ENCODE assay signal across 18 mouse cellular contexts in the genomic region with DNA sequence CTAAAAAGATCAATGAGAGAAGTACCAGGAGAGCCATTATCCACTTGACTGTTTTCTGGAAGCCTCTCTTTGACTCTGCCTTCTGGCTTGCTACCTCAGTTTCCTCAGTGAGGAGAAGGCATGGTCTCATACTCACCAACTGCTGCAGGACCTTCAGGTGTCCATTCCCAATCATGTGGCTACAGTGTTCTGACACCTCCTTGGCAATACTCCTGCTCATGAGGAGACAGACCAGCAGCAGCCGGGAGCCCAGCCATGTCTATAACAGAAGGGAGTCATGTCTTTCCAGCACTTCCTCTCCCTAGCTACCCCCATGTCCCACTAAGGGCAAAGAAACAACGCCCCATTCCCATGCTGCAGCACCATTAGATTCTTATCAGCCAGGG. TPM values are rescaled to one million over a fixed set of nuclear protein-coding genes. Genes with fewer than 3 reads are reported as not detected.
DNase-seq lines count a peak whose midpoint lies in the region; ATAC-seq lines count a peak whose summit lies in the region.
"Had no signal": no experiment of that assay in that cellular context is flagged by ENCODE, and none has a peak within 500 bp of the region (broad histone marks: within the 10 kb centered on the region; RNA-seq: fewer than 3 reads in every experiment).

No protein-coding gene starts in this region.

- no peak overlapping the region for H3K9ac ChIP-seq in midbrain, embryonic 11.5 days (ENCODE audit: low read length)
- no peak overlapping the region for H3K9ac ChIP-seq in hindbrain, embryonic 11.5 days (ENCODE audit: low read depth, low read length)
- H3K9ac ChIP-seq: embryonic facial prominence, embryonic 12.5 days; forebrain, embryonic 12.5 days; hindbrain, embryonic 14.5 days; intestine, embryonic 15.5 days had no signal

- intact Hi-C loops in heart, postnatal 14 days (cut with DNase I), result no loop called here

- WGBS in midbrain, embryonic 10.5 days, result 76% methylated on average over 2 of the region's 2 CpGs
- 85% methylated on average over 2 of the region's 2 CpGs for WGBS in midbrain, embryonic 11.5 days
- 80% methylated on average over 2 of the region's 2 CpGs for WGBS in hindbrain, embryonic 11.5 days

- H3K4me3 ChIP-seq in midbrain, embryonic 10.5 days, result no peak overlapping the region
- H3K4me3 ChIP-seq in midbrain, embryonic 11.5 days (ENCODE audit: low read depth, low read length), result no peak overlapping the region
- H3K4me3 ChIP-seq in hindbrain, embryonic 11.5 days (ENCODE audit: low read depth, low read length), result no peak overlapping the region
- H3K4me3 ChIP-seq: embryonic facial prominence, embryonic 12.5 days; forebrain, embryonic 12.5 days; intestine, embryonic 15.5 days had no signal

- DNase-seq in cerebellum, adult 9-10 months, result peak; percentile 50
- DNase-seq in heart, adult 11 months, result peak; percentile 93
- DNase-seq in heart, postnatal 14 days, result no peak
- DNase-seq in midbrain, embryonic 10.5 days (ENCODE audit: low spot score), result no peak
- no peak for DNase-seq in midbrain, embryonic 11.5 days (ENCODE audit: low spot score, missing footprints)
- DNase-seq in hindbrain, embryonic 11.5 days (ENCODE audit: low spot score), result no peak
- DNase-seq in embryo, embryonic 11 days, result no peak
- DNase-seq: adrenal gland, adult 2 months; adrenal gland, postnatal 25 days; gastrocnemius, postnatal 25 days; heart, postnatal 10 days; kidney, adult 18-20 months had no signal

- peaks cover 28% of the 10 kb centered on the region for H3K36me3 ChIP-seq in midbrain, embryonic 10.5 days
- H3K36me3 ChIP-seq in midbrain, embryonic 11.5 days (ENCODE audit: control insufficient read depth, insufficient read depth, low read length), result no peaks in the 10 kb centered on the region
- no peaks in the 10 kb centered on the region for H3K36me3 ChIP-seq in hindbrain, embryonic 11.5 days (ENCODE audit: control insufficient read depth, insufficient read depth, low read length)

- peaks cover 48% of the 10 kb centered on the region for H3K4me1 ChIP-seq in midbrain, embryonic 10.5 days
- H3K4me1 ChIP-seq in midbrain, embryonic 11.5 days (ENCODE audit: control insufficient read depth, insufficient read depth, low read length), result peaks cover 18% of the 10 kb centered on the region
- H3K4me1 ChIP-seq in hindbrain, embryonic 11.5 days (replicated peaks; ENCODE audit: control insufficient read depth, insufficient read depth, low read length), result no peaks in the 10 kb centered on the region; the same call in 1 of the 2 replicates

- H3K4me2 ChIP-seq in midbrain, embryonic 11.5 days, result no peak overlapping the region
- no peak overlapping the region for H3K4me2 ChIP-seq in hindbrain, embryonic 11.5 days (replicated peaks; ENCODE audit: low read depth, low read length)
- H3K4me2 ChIP-seq: embryonic facial prominence, embryonic 12.5 days; forebrain, embryonic 12.5 days; hindbrain, embryonic 14.5 days; intestine, embryonic 15.5 days had no signal

- H3K27ac ChIP-seq in midbrain, embryonic 10.5 days (replicated peaks), result peak overlapping the region; percentile 47; the same call in 1 of the 2 replicates
- H3K27ac ChIP-seq in midbrain, embryonic 11.5 days (ENCODE audit: low read depth, low read length), result no peak overlapping the region
- H3K27ac ChIP-seq in hindbrain, embryonic 11.5 days (ENCODE audit: low read depth, low read length), result no peak overlapping the region
- H3K27ac ChIP-seq: embryonic facial prominence, embryonic 12.5 days; forebrain, embryonic 12.5 days; hindbrain, embryonic 14.5 days; intestine, embryonic 15.5 days had no signal

- ATAC-seq in cerebellum, adult (ENCODE audit: insufficient number of reproducible peaks, low FRiP score, low TSS enrichment), result no peak
- ATAC-seq in midbrain, embryonic 11.5 days (ENCODE audit: low FRiP score), result no peak
- ATAC-seq in hindbrain, embryonic 11.5 days (ENCODE audit: low FRiP score), result no peak
- ATAC-seq: forebrain, embryonic 16.5 days; intestine, embryonic 15.5 days had no signal

- peaks cover 18% of the 10 kb centered on the region for H3K27me3 ChIP-seq in midbrain, embryonic 10.5 days (ENCODE audit: low read depth, poor library complexity, severe bottlenecking)
- no peaks in the 10 kb centered on the region for H3K27me3 ChIP-seq in midbrain, embryonic 11.5 days (ENCODE audit: control insufficient read depth, insufficient read depth, low read length)
- H3K27me3 ChIP-seq in hindbrain, embryonic 11.5 days (ENCODE audit: control insufficient read depth, insufficient read depth, low read length), result no peaks in the 10 kb centered on the region
- H3K27me3 ChIP-seq: embryonic facial prominence, embryonic 12.5 days; forebrain, embryonic 12.5 days had no signal

- H3K9me3 ChIP-seq in midbrain, embryonic 10.5 days (replicated peaks), result no peaks in the 10 kb centered on the region
- no peaks in the 10 kb centered on the region for H3K9me3 ChIP-seq in midbrain, embryonic 11.5 days (ENCODE audit: control insufficient read depth, low read length)
- no peaks in the 10 kb centered on the region for H3K9me3 ChIP-seq in hindbrain, embryonic 11.5 days (ENCODE audit: control insufficient read depth, low read length)
- H3K9me3 ChIP-seq: embryonic facial prominence, embryonic 12.5 days; forebrain, embryonic 12.5 days; intestine, embryonic 15.5 days had no signal

RNA-seq across cellular contexts. Expression of a gene that starts 3.8 kb away (rescaled TPM):
- 10 to 100 TPM; 25.5 to 33.6 TPM for total RNA-seq in heart, postnatal 14 days (2021)
- 6.5 and 7.7 TPM in 2 replicates for polyA plus RNA-seq in midbrain, embryonic 10.5 days (2016; fragmentation: Nextera tagmentation; extraction: Ambion mirVana)
- 4.6 and 5.7 TPM in 2 replicates for polyA plus RNA-seq in midbrain, embryonic 11.5 days (2014; fragmentation: Nextera tagmentation; extraction: Ambion mirVana)
- polyA plus RNA-seq in hindbrain, embryonic 11.5 days (2014; fragmentation: Nextera tagmentation; extraction: Ambion mirVana), result 5.3 and 6.0 TPM in 2 replicates

Comparison
In these comparisons a context has a peak if more than half of its experiments do, and no peak if none do; other contexts are left out.
1. DNase-seq: peak in cerebellum, adult 9-10 months (single experiment) and heart, adult 11 months (single experiment); none in heart, postnatal 14 days (0 of 2), midbrain, embryonic 10.5 days (single experiment), midbrain, embryonic 11.5 days (single experiment), hindbrain, embryonic 11.5 days (single experiment) and embryo, embryonic 11 days (single experiment).